8 mouse cellular contexts compared by ENCODE assay signal in the genomic region with DNA sequence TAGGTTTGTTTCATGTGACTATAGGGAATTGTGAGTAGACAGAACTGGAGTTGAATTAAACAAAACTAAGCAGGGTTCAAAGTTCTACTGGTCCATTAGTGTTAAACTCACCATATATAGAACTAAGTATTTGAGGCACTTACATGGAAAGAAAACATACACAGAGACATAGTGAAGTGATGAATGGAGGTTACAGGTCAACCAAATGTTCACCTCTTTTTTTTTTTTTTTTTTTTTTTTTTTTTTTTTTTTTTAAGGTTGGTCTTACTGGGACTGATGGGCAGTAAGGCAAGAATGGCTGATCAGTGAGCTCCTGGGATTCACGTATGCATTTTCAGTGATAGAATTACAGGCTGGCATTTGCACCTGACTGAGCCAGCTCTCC. TPM values are rescaled to one million over a fixed set of nuclear protein-coding genes. Genes with fewer than 3 reads are reported as not detected.
DNase-seq lines count a peak whose midpoint lies in the region; ATAC-seq and TF ChIP-seq lines count a peak whose summit lies in the region.

No protein-coding gene starts in this region.

- 88% methylated on average over 1 of the region's 1 CpGs for WGBS in thymus, adult 2 months
- WGBS in liver, embryonic 13.5 days (ENCODE audit: insufficient replicate concordance): 77% methylated on average over 1 of the region's 1 CpGs

- H3K27me3 ChIP-seq in thymus, adult 2 months (ENCODE audit: control insufficient read depth, insufficient read depth, low read length): no peaks in the 10 kb centered on the region
- no peaks in the 10 kb centered on the region for H3K27me3 ChIP-seq in liver, embryonic 13.5 days

- no peak for ATAC-seq in liver, embryonic 13.5 days (ENCODE audit: low read depth)

- peaks cover 7% of the 10 kb centered on the region; the same call in 1 of the 2 replicates for H3K4me1 ChIP-seq in thymus, adult 2 months (replicated peaks; ENCODE audit: control insufficient read depth, insufficient read depth, low read length)
- H3K4me1 ChIP-seq in liver, embryonic 13.5 days (replicated peaks): peaks cover 44% of the 10 kb centered on the region

- H3K9ac ChIP-seq in liver, embryonic 13.5 days: peak overlapping the region; percentile 81; the same call in 1 of the 2 replicates

- TF ChIP-seq CTCF in gastrocnemius, adult 2 months (IDR thresholded peaks at IDR 0.05): no peak
- TF ChIP-seq CTCF in thymus, adult 2 months (IDR thresholded peaks at IDR 0.05; ENCODE audit: borderline replicate concordance, control insufficient read depth, extremely low read depth, insufficient read depth, low read length, poor library complexity): no peak

- no peaks in the 10 kb centered on the region for H3K9me3 ChIP-seq in liver, embryonic 13.5 days (replicated peaks)

- peak overlapping the region; percentile 82 for H3K4me3 ChIP-seq in gastrocnemius, adult 2 months
- H3K4me3 ChIP-seq in thymus, adult 2 months (ENCODE audit: control insufficient read depth, insufficient read depth, low read length): peak overlapping the region; percentile 100
- peak overlapping the region; percentile 73 for H3K4me3 ChIP-seq in liver, embryonic 13.5 days (replicated peaks)

- intact Hi-C loops in gastrocnemius, adult 2 months (cut with DNase I): loop anchor here (5.0 kb wide), 1 partner anchor 88 kb away; the partner anchor contains the start of gene Mrps16

- H3K36me3 ChIP-seq in thymus, adult 2 months (ENCODE audit: control insufficient read depth, insufficient read depth, low read length): peaks cover 10% of the 10 kb centered on the region
- peaks cover 21% of the 10 kb centered on the region for H3K36me3 ChIP-seq in liver, embryonic 13.5 days

- no peak for DNase-seq in gastrocnemius, adult 2 months
- no peak for DNase-seq in gastrocnemius, adult 18-20 months (ENCODE audit: low spot score)
- DNase-seq in thymus, adult 2 months: no peak
- no peak for DNase-seq in thymus, postnatal 25 days
- no peak for DNase-seq in liver, embryonic 13.5 days
- no peak for DNase-seq in right cerebral cortex, postnatal 14 days
- no peak for DNase-seq in embryo, embryonic 10 days (ENCODE audit: low spot score)
- no peak for DNase-seq in embryo, embryonic 11 days

- H3K27ac ChIP-seq in gastrocnemius, adult 2 months: peak overlapping the region; percentile 95
- H3K27ac ChIP-seq in thymus, adult 2 months (ENCODE audit: control insufficient read depth, insufficient read depth, low read length): no peak overlapping the region
- H3K27ac ChIP-seq in liver, embryonic 13.5 days: peak overlapping the region; percentile 96

- no peak for TF ChIP-seq POLR2A in thymus, adult 2 months (IDR thresholded peaks at IDR 0.05; ENCODE audit: control insufficient read depth, extremely low read depth, insufficient read depth, low read length, poor library complexity)

- H3K4me2 ChIP-seq in liver, embryonic 13.5 days: peak overlapping the region; percentile 80

RNA-seq across cellular contexts. Expression of gene Anxa7, which starts 0.3 kb away (rescaled TPM):
- total RNA-seq in gastrocnemius, adult 2 months (2021): 10 to 100 TPM; 38.8 to 66.8 TPM
- 10 to 100 TPM; 47.7 to 72.8 TPM for total RNA-seq in gastrocnemius, adult 18-20 months (2021)
- 82.2 and 91.8 TPM in 2 replicates for polyA plus RNA-seq in thymus, adult 2 months (2012; rRNA removed)
- polyA plus RNA-seq in liver, embryonic 13.5 days (2015; fragmentation: Nextera tagmentation; extraction: Ambion mirVana): 47.0 and 50.3 TPM in 2 replicates

RNA-seq across cellular contexts. Expression of gene Mss51, which starts 16.5 kb away (rescaled TPM):
- 100 to 1,000 TPM in 1 of 2 experiments, 10 to 100 TPM in 1; 78.1 to 157 TPM for total RNA-seq in gastrocnemius, adult 2 months (2021)
- 100 to 1,000 TPM; 236 to 409 TPM for total RNA-seq in gastrocnemius, adult 18-20 months (2021)
- polyA plus RNA-seq in thymus, adult 2 months (2012; rRNA removed): 2.9 and 3.9 TPM in 2 replicates
- 0.29 and 0.39 TPM in 2 replicates for polyA plus RNA-seq in liver, embryonic 13.5 days (2015; fragmentation: Nextera tagmentation; extraction: Ambion mirVana)

RNA-seq across cellular contexts. Expression of gene Cfap70, which starts 28.2 kb away (rescaled TPM):
- under 1 TPM; 0.05 to 0.33 TPM for total RNA-seq in gastrocnemius, adult 2 months (2021)
- total RNA-seq in gastrocnemius, adult 18-20 months (2021): under 1 TPM; 0.14 to 0.19 TPM
- polyA plus RNA-seq in thymus, adult 2 months (2012; rRNA removed): 0.06 TPM in 1 of 2 replicates, not detected in the other
- polyA plus RNA-seq in liver, embryonic 13.5 days (2015; fragmentation: Nextera tagmentation; extraction: Ambion mirVana): not detected in 2 replicates
